Comparison of ENCODE assay signal across 29 mouse cellular contexts in the genomic region with DNA sequence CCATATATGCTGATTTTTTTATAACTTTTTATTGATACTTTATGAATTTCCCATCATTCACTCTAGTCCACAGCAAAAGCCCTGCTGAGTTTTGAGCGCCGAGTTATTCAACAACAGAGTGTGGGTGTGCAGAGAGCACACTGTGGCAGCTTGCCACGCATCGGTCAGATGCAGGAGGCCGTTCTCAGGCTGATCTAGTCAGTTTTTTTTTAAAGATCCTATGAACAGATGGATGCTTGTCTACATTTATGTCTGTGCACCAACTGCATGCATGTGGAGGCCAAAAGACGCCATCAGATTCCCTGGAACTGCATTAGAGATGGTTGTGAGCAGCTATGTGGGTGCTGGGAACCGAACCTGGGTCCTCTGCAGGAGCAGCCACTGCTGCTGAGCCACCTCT. TPM values are rescaled to one million over a fixed set of nuclear protein-coding genes. Genes with fewer than 3 reads are reported as not detected.
"Had no signal": no experiment of that assay in that cellular context is flagged by ENCODE, and none has a peak within 500 bp of the region (broad histone marks: within the 10 kb centered on the region; RNA-seq: fewer than 3 reads in every experiment).

No protein-coding gene starts in this region.

- H3K4me3 ChIP-seq: intestine, embryonic 15.5 days; limb, embryonic 10.5 days; limb, embryonic 13.5 days; liver, embryonic 12.5 days; liver, embryonic 15.5 days; lung, embryonic 15.5 days; megakaryocyte, embryonic 14.5 days; neural tube, embryonic 12.5 days; neural tube, embryonic 15.5 days had no signal

- H3K4me1 ChIP-seq: liver, embryonic 15.5 days; lung, embryonic 15.5 days; neural tube, embryonic 12.5 days had no signal

- ATAC-seq: intestine, embryonic 15.5 days; liver, embryonic 12.5 days had no signal

- DNase-seq: kidney, adult 11 months; kidney, postnatal 25 days; liver; lung, adult 18-20 months; lung, postnatal 10 days; lung, postnatal 36 days; midbrain, embryonic 14.5 days; right cerebral cortex, adult 18-20 months; right cerebral cortex, postnatal 14 days; right cerebral cortex, postnatal 4 days; thymus, adult 2 months; thymus, postnatal 14 days had no signal

- H3K9me3 ChIP-seq: intestine, embryonic 15.5 days; limb, embryonic 10.5 days; limb, embryonic 13.5 days; liver, embryonic 12.5 days; liver, embryonic 15.5 days; lung, embryonic 15.5 days; neural tube, embryonic 12.5 days; neural tube, embryonic 15.5 days had no signal

- H3K27ac ChIP-seq: intestine, embryonic 15.5 days; kidney, postnatal 0 days; limb, embryonic 10.5 days; limb, embryonic 13.5 days; liver, embryonic 12.5 days; liver, embryonic 15.5 days; lung, embryonic 15.5 days; neural tube, embryonic 12.5 days; neural tube, embryonic 15.5 days; stomach, postnatal 0 days had no signal

- H3K27me3 ChIP-seq: intestine, embryonic 15.5 days; limb, embryonic 13.5 days; lung, embryonic 15.5 days; neural tube, embryonic 12.5 days; neural tube, embryonic 15.5 days had no signal

- H3K36me3 ChIP-seq: intestine, embryonic 15.5 days; limb, embryonic 10.5 days; limb, embryonic 13.5 days; liver, embryonic 12.5 days; liver, embryonic 15.5 days; lung, embryonic 15.5 days; neural tube, embryonic 12.5 days; neural tube, embryonic 15.5 days had no signal

RNA-seq across cellular contexts. Expression of a gene that starts 2.7 kb away (rescaled TPM):
- total RNA-seq: midbrain, postnatal 0 days had no signal
- polyA plus RNA-seq: limb, embryonic 10.5 days; liver, embryonic 12.5 days; liver, embryonic 15.5 days; neural tube, embryonic 15.5 days; stomach, embryonic 14.5 days had no signal

RNA-seq across cellular contexts. Expression of a gene that starts 40.4 kb away (rescaled TPM):
- total RNA-seq: left cerebral cortex, adult 18-20 months; midbrain, postnatal 0 days had no signal
- polyA plus RNA-seq: kidney, embryonic 14.5 days; limb, embryonic 10.5 days; midbrain, embryonic 11.5 days; midbrain, embryonic 14.5 days; neural tube, embryonic 12.5 days; stomach, embryonic 14.5 days had no signal

RNA-seq across cellular contexts. Expression of a gene that starts 57.3 kb away (rescaled TPM):
- total RNA-seq: left cerebral cortex, adult 18-20 months; left cerebral cortex, postnatal 25 days; midbrain, postnatal 0 days had no signal
- polyA plus RNA-seq: kidney, embryonic 14.5 days; kidney, postnatal 0 days; limb, embryonic 10.5 days; limb, embryonic 13.5 days; lung, embryonic 15.5 days; midbrain, embryonic 11.5 days; midbrain, embryonic 14.5 days; midbrain, postnatal 0 days; neural tube, embryonic 12.5 days; neural tube, embryonic 15.5 days; stomach, embryonic 14.5 days; stomach, postnatal 0 days had no signal
